Mouse (Mus musculus) testis, adult 2 months (tissue): ENCODE data around the gene Arl5c.

Experiments
- CTCF ChIP-seq: fragments of 200-500 bp; IDR thresholded peaks from 2 replicates; pipeline ENCODE4 v1.5.1; 2012; ENCODE audit warnings: low read depth, mild to moderate bottlenecking, inconsistent platforms, low read length, moderate library complexity; ENCODE audit not compliant: control insufficient read depth, insufficient read depth, insufficient replicate concordance
- POLR2A ChIP-seq: fragments of 200-500 bp; IDR thresholded peaks from 2 replicates; pipeline ENCODE4 v1.6.1; 2012; ENCODE audit warnings: low read depth, mild to moderate bottlenecking, inconsistent platforms, low read length, moderate library complexity; ENCODE audit not compliant: control insufficient read depth

GRCm38 (mm10) chr11:97959300-97959680, 36.7 kb downstream of the Arl5c start:
- TF ChIP-seq CTCF (no peak), POLR2A (peak; percentile 38; the same call in 1 of the 2 replicates)
